Mouse (Mus musculus): ENCODE measurements at regions not wholly inside any gene's neighbourhood (a gene's known extent, or its start where the extent isn't known, plus 50 kb on each side); places are given as distances from the start of the nearest gene placed in this dataset.

GRCm38 (mm10) chr13:97705926-97706325 lies 54.5 kb downstream of the Gm10260 start:
- no peak for DNase-seq (ENCODE audit: low read depth, low spot score)

GRCm38 (mm10) chr13:97704541-97704940 lies 55.9 kb downstream of the Gm10260 start:
- DNase-seq (ENCODE audit: low read depth, low spot score): no peak

- peak; percentile 9 for DNase-seq (ENCODE audit: low read depth, low spot score)
These were observed 61.5 kb downstream of the Gm10260 start for GRCm38 (mm10) chr13:97698967-97699366.

- DNase-seq (ENCODE audit: low read depth, low spot score): peak; percentile 4
These were observed 62.1 kb downstream of the Gm10260 start for GRCm38 (mm10) chr13:97698317-97698716.

GRCm38 (mm10) chr13:97697262-97697661 lies 63.2 kb downstream of the Gm10260 start:
- DNase-seq (ENCODE audit: low read depth, low spot score): no peak

GRCm38 (mm10) chr13:97695022-97695421 lies 65.4 kb downstream of the Gm10260 start:
- no peak for DNase-seq (ENCODE audit: low read depth, low spot score)

- DNase-seq (ENCODE audit: low read depth, low spot score): no peak
These were observed 66.0 kb downstream of the Gm10260 start for GRCm38 (mm10) chr13:97694356-97694990.

- DNase-seq (ENCODE audit: low read depth, low spot score): no peak
These were observed 72.0 kb downstream of the Gm10260 start for GRCm38 (mm10) chr13:97688310-97688886.

- no peak for DNase-seq (ENCODE audit: low read depth, low spot score)
These were observed 76.6 kb downstream of the Gm10260 start for GRCm38 (mm10) chr13:97683836-97684235.

- DNase-seq (ENCODE audit: low read depth, low spot score): no peak
These were observed 79.0 kb downstream of the Gm10260 start for GRCm38 (mm10) chr13:97681228-97681987.

GRCm38 (mm10) chr13:97680283-97680896 lies 80.0 kb downstream of the Gm10260 start:
- DNase-seq (ENCODE audit: low read depth, low spot score): peak; percentile 11

- no peak for DNase-seq (ENCODE audit: low read depth, low spot score)
These were observed 81.4 kb downstream of the Gm10260 start for GRCm38 (mm10) chr13:97678991-97679390.

- DNase-seq (ENCODE audit: low read depth, low spot score): no peak
These were observed 83.8 kb downstream of the Gm10260 start for GRCm38 (mm10) chr13:97676536-97677048.

- DNase-seq (ENCODE audit: low read depth, low spot score): no peak
These were observed 87.3 kb downstream of the Gm10260 start for GRCm38 (mm10) chr13:97673107-97673506.

- DNase-seq (ENCODE audit: low read depth, low spot score): no peak
These were observed 88.3 kb downstream of the Gm10260 start for GRCm38 (mm10) chr13:97672038-97672675.

- no peak for DNase-seq (ENCODE audit: low read depth, low spot score)
These were observed 91.1 kb downstream of the Gm10260 start for GRCm38 (mm10) chr13:97669366-97669765.

- no peak for DNase-seq (ENCODE audit: low read depth, low spot score)
These were observed 91.5 kb downstream of the Gm10260 start for GRCm38 (mm10) chr13:97668910-97669309.

GRCm38 (mm10) chr13:97667313-97667712 lies 93.1 kb downstream of the Gm10260 start:
- DNase-seq (ENCODE audit: low read depth, low spot score): no peak

- DNase-seq (ENCODE audit: low read depth, low spot score): no peak
These were observed 93.7 kb downstream of the Gm10260 start for GRCm38 (mm10) chr13:97666761-97667160.

- no peak for DNase-seq (ENCODE audit: low read depth, low spot score)
These were observed 95.2 kb downstream of the Gm10260 start for GRCm38 (mm10) chr13:97665226-97665625.

- DNase-seq (ENCODE audit: low read depth, low spot score): no peak
These were observed 97.7 kb downstream of the Gm10260 start for GRCm38 (mm10) chr13:97662741-97663140.

- DNase-seq (ENCODE audit: low read depth, low spot score): no peak
These were observed 103.8 kb downstream of the Gm10260 start for GRCm38 (mm10) chr13:97656618-97657017.
